Mouse (Mus musculus): ENCODE data around the gene 1700088E04Rik. TPM values are rescaled to one million over a fixed set of nuclear protein-coding genes. Genes with fewer than 3 reads are reported as not detected.

The 1700088E04Rik gene
- polyA plus RNA-seq (2012; ENCODE audit: low replicate concordance): not detected in 2 replicates

DNA sequence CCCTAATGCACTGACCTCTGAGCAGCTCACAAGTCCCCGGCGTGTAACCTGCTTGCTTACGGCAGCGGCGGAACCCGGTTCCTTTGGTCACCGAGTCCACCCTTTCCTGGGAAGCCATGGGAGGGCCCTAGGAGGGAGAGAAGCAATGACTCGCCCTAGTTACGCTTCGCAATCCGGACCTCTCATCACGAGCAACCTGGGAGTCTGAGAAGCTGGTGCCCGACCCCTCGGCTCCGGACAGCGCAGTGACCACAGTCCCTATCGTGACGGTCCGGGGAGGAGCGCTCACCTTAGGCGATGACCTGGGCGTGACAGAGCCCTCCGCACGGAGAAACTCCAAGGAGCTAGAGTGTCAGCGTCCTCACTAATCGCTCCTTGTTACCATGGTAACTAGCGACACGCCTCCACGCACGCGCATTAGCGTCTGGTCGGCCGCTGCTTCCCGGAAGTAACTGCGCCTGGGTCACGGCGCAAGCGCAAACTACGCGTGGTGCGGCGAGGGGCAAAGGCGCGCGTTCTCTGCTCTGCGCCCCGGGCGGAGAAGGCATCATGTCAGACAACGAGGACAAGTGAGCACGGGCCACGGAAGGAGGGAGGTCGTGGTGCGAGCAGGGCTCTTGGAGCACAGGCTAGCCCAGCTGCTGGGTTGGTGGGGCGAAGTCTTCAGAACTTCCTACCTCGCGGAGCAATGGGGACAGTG is at the start of gene 1700088E04Rik, which contains the start of gene Polr2f:
Gene 1700088E04Rik, minus strand, starts transcription at position 388 of the 700 bp plus-strand sequence.
Gene Polr2f, plus strand, starts transcription at position 144 of the 700 bp plus-strand sequence.

DNA sequence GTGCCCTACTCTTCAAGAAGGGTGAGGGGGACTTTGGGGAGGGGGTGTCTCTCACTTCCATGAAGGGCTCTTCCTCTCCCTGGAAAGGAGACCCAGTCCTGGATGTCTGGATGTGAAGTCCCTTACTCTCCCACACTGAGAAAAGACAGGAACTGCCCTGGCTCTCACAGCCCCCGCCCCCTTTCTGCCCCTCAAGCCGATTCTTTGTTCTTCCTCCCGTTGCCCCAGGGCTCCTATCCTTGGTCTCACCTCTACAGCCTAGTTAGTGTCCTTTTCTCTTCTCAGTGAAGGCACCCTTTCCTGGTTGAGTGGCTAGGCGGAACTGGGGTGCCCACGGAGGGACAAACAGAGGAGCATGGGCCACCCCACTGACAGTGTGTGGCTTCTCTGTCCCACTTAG is 24.1 kb upstream of the 1700088E04Rik start, which contains the start of gene Sox10:
Gene Sox10, minus strand, starts transcription at position 101 of the 400 bp plus-strand sequence.

DNA sequence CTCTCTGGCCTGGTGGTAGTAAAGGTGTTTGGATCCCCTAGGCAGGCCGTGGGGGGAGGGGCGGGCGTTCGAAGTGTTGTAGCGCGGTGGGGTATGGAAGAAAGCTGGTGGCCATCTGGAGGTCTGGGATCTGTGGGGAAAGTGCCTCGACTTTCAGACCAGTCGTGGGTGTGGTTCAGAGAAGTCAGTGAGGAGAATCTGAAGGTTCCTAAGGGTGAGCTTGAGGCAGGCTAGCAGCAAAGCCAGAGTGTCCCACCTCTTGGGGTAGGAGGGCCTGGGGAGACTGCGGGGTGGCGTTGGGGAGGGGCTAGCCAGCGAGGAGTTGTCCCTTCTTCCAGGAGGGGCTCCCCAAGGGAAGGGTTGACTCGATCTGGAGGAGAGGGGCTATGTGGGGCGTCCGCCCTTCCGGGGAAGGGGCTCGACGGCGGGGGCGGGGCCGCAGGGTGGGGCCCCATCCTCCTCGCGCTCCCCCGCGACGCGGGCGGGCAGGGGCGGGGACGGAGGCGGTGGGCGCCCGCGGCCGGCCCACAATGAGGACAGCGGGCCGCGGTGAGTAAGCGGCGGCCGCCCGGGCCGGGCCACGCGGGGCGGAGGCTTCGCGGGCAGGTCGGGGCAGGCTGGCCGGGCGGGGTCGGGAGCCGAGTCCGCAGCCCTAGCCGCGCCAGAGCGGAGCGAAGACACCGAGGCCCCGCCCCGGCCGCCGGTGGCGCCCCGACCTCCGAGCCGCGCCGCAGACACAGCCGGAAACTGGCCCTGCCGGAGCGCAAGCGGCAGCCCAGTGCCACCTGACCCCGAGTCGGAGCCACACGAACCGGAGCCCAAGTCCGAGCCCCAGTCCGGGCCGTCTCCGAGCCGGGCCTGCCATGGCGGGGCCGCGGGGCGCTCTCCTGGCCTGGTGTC is 32.4 kb downstream of the 1700088E04Rik start, which contains the start of gene Micall1:
Gene Micall1, plus strand, starts transcription at position 478 of the 900 bp plus-strand sequence.

Other genes with a start within 250 kb of the 1700088E04Rik start
- 3.0 and 4.4 TPM in 2 replicates for gene Gm49510, start 241.6 kb downstream of the 1700088E04Rik start, polyA plus RNA-seq (2012; ENCODE audit: low replicate concordance)
- 582 and 2,232 TPM in 2 replicates for gene Sh3bp1, start 241.5 kb downstream of the 1700088E04Rik start, polyA plus RNA-seq (2012; ENCODE audit: low replicate concordance)
- gene Pdxp, start 227.3 kb downstream of the 1700088E04Rik start, polyA plus RNA-seq (2012; ENCODE audit: low replicate concordance): 12.5 and 16.3 TPM in 2 replicates
- 53.3 and 226 TPM in 2 replicates for gene Lgals1, start 214.5 kb downstream of the 1700088E04Rik start, polyA plus RNA-seq (2012; ENCODE audit: low replicate concordance)
- 13.2 and 25.0 TPM in 2 replicates for gene Nol12, start 206.3 kb downstream of the 1700088E04Rik start, polyA plus RNA-seq (2012; ENCODE audit: low replicate concordance)
- gene Triobp, start 193.5 kb downstream of the 1700088E04Rik start, polyA plus RNA-seq (2012; ENCODE audit: low replicate concordance): 97.8 and 205 TPM in 2 replicates
- 34.8 and 92.6 TPM in 2 replicates for gene H1f0, start 112.8 kb downstream of the 1700088E04Rik start, polyA plus RNA-seq (2012; ENCODE audit: low replicate concordance)
- 0.31 and 1.8 TPM in 2 replicates for gene Galr3, start 99.4 kb downstream of the 1700088E04Rik start, polyA plus RNA-seq (2012; ENCODE audit: low replicate concordance)
- 26.8 and 56.0 TPM in 2 replicates for gene Ankrd54, start 78.4 kb downstream of the 1700088E04Rik start, polyA plus RNA-seq (2012; ENCODE audit: low replicate concordance)
- 8.5 and 20.0 TPM in 2 replicates for gene Eif3l, start 66.1 kb downstream of the 1700088E04Rik start, polyA plus RNA-seq (2012; ENCODE audit: low replicate concordance)
- gene Micall1, start 32.4 kb downstream of the 1700088E04Rik start, polyA plus RNA-seq (2012; ENCODE audit: low replicate concordance): 58.3 and 190 TPM in 2 replicates
- gene Polr2f, start 244 bp downstream of the 1700088E04Rik start, polyA plus RNA-seq (2012; ENCODE audit: low replicate concordance): 43.4 and 99.7 TPM in 2 replicates
- 0.09 TPM in 1 of 2 replicates, not detected in the other for gene Sox10, start 24.0 kb upstream of the 1700088E04Rik start, polyA plus RNA-seq (2012; ENCODE audit: low replicate concordance)
- gene Pick1, start 87.9 kb upstream of the 1700088E04Rik start, polyA plus RNA-seq (2012; ENCODE audit: low replicate concordance): 17.2 and 41.5 TPM in 2 replicates
- gene Gm49486, start 88.1 kb upstream of the 1700088E04Rik start, polyA plus RNA-seq (2012; ENCODE audit: low replicate concordance): not detected in 2 replicates
- not detected in 2 replicates for gene Slc16a8, start 113.5 kb upstream of the 1700088E04Rik start, polyA plus RNA-seq (2012; ENCODE audit: low replicate concordance)
- 0.15 and 0.98 TPM in 2 replicates for gene Baiap2l2, start 144.3 kb upstream of the 1700088E04Rik start, polyA plus RNA-seq (2012; ENCODE audit: low replicate concordance)
- gene Pla2g6, start 187.1 kb upstream of the 1700088E04Rik start, polyA plus RNA-seq (2012; ENCODE audit: low replicate concordance): 21.1 and 30.1 TPM in 2 replicates
- 0.83 and 3.1 TPM in 2 replicates for gene Maff, start 205.4 kb upstream of the 1700088E04Rik start, polyA plus RNA-seq (2012; ENCODE audit: low replicate concordance)